Mouse (Mus musculus): ENCODE data around the gene Pctp. TPM values are rescaled to one million over a fixed set of nuclear protein-coding genes. Genes with fewer than 3 reads are reported as not detected.

Gene Pctp
- polyA plus RNA-seq, 1 experiment: 13.9 TPM

GRCm38 (mm10) chr11:89996406-89996805 lies 6.3 kb downstream of the Pctp start:
- Histone ChIP-seq H3K27me3 (ENCODE audit: control insufficient read depth, insufficient read depth, low read length, poor library complexity, severe bottlenecking) (no peaks in the 10 kb centered on the region), H3K27ac (ENCODE audit: insufficient read depth, low read length) (no peak overlapping the region), H3K4me1 (ENCODE audit: control insufficient read depth, insufficient read depth, low read length) (no peaks in the 10 kb centered on the region), H3K9ac (ENCODE audit: low read depth, poor library complexity, severe bottlenecking) (no peak overlapping the region), H3K36me3 (ENCODE audit: control insufficient read depth, insufficient read depth, low read length, poor library complexity, severe bottlenecking) (no peaks in the 10 kb centered on the region), H3K4me3 (ENCODE audit: low read depth, low read length) (no peak overlapping the region), H3K9me3 (replicated peaks; ENCODE audit: control insufficient read depth, insufficient read depth, low read length, poor library complexity, severe bottlenecking) (no peaks in the 10 kb centered on the region)
- TF ChIP-seq EP300 (IDR thresholded peaks at IDR 0.05; ENCODE audit: insufficient read depth, low read depth, low read length) (no peak), CTCF (IDR thresholded peaks at IDR 0.05; ENCODE audit: low read depth, low read length) (no peak), POLR2A (IDR thresholded peaks at IDR 0.05; ENCODE audit: insufficient read depth, low read length) (no peak)

- Histone ChIP-seq H3K4me3 (ENCODE audit: low read depth, low read length) (no peak overlapping the region), H3K27ac (ENCODE audit: insufficient read depth, low read length) (no peak overlapping the region), H3K36me3 (ENCODE audit: control insufficient read depth, insufficient read depth, low read length, poor library complexity, severe bottlenecking) (no peaks in the 10 kb centered on the region), H3K4me1 (ENCODE audit: control insufficient read depth, insufficient read depth, low read length) (no peaks in the 10 kb centered on the region), H3K9ac (ENCODE audit: low read depth, poor library complexity, severe bottlenecking) (no peak overlapping the region), H3K9me3 (replicated peaks; ENCODE audit: control insufficient read depth, insufficient read depth, low read length, poor library complexity, severe bottlenecking) (no peaks in the 10 kb centered on the region), H3K27me3 (ENCODE audit: control insufficient read depth, insufficient read depth, low read length, poor library complexity, severe bottlenecking) (no peaks in the 10 kb centered on the region)
- TF ChIP-seq CTCF (IDR thresholded peaks at IDR 0.05; ENCODE audit: low read depth, low read length): no peak
- no peak for TF ChIP-seq EP300 (IDR thresholded peaks at IDR 0.05; ENCODE audit: insufficient read depth, low read depth, low read length)
- TF ChIP-seq POLR2A (IDR thresholded peaks at IDR 0.05; ENCODE audit: insufficient read depth, low read length): no peak
Measured at GRCm38 (mm10) chr11:89995596-89995995, 7.1 kb downstream of the Pctp start.

GRCm38 (mm10) chr11:89994706-89995105 lies 8.0 kb downstream of the Pctp start:
- Histone ChIP-seq H3K9me3 (replicated peaks; ENCODE audit: control insufficient read depth, insufficient read depth, low read length, poor library complexity, severe bottlenecking) (no peaks in the 10 kb centered on the region), H3K27ac (ENCODE audit: insufficient read depth, low read length) (no peak overlapping the region), H3K4me1 (ENCODE audit: control insufficient read depth, insufficient read depth, low read length) (no peaks in the 10 kb centered on the region), H3K36me3 (ENCODE audit: control insufficient read depth, insufficient read depth, low read length, poor library complexity, severe bottlenecking) (no peaks in the 10 kb centered on the region), H3K4me3 (ENCODE audit: low read depth, low read length) (no peak overlapping the region), H3K9ac (ENCODE audit: low read depth, poor library complexity, severe bottlenecking) (no peak overlapping the region), H3K27me3 (ENCODE audit: control insufficient read depth, insufficient read depth, low read length, poor library complexity, severe bottlenecking) (no peaks in the 10 kb centered on the region)
- TF ChIP-seq CTCF (IDR thresholded peaks at IDR 0.05; ENCODE audit: low read depth, low read length): no peak
- TF ChIP-seq EP300 (IDR thresholded peaks at IDR 0.05; ENCODE audit: insufficient read depth, low read depth, low read length): no peak
- no peak for TF ChIP-seq POLR2A (IDR thresholded peaks at IDR 0.05; ENCODE audit: insufficient read depth, low read length)

GRCm38 (mm10) chr11:89991661-89992060 lies 11.0 kb downstream of the Pctp start:
- Histone ChIP-seq H3K9ac (ENCODE audit: low read depth, poor library complexity, severe bottlenecking) (no peak overlapping the region), H3K9me3 (replicated peaks; ENCODE audit: control insufficient read depth, insufficient read depth, low read length, poor library complexity, severe bottlenecking) (no peaks in the 10 kb centered on the region), H3K36me3 (ENCODE audit: control insufficient read depth, insufficient read depth, low read length, poor library complexity, severe bottlenecking) (no peaks in the 10 kb centered on the region), H3K4me3 (ENCODE audit: low read depth, low read length) (no peak overlapping the region), H3K27ac (ENCODE audit: insufficient read depth, low read length) (no peak overlapping the region), H3K4me1 (ENCODE audit: control insufficient read depth, insufficient read depth, low read length) (no peaks in the 10 kb centered on the region), H3K27me3 (ENCODE audit: control insufficient read depth, insufficient read depth, low read length, poor library complexity, severe bottlenecking) (no peaks in the 10 kb centered on the region)
- no peak for TF ChIP-seq CTCF (IDR thresholded peaks at IDR 0.05; ENCODE audit: low read depth, low read length)
- no peak for TF ChIP-seq EP300 (IDR thresholded peaks at IDR 0.05; ENCODE audit: insufficient read depth, low read depth, low read length)
- no peak for TF ChIP-seq POLR2A (IDR thresholded peaks at IDR 0.05; ENCODE audit: insufficient read depth, low read length)

GRCm38 (mm10) chr11:89988936-89989589 lies 13.6 kb downstream of the Pctp start:
- Histone ChIP-seq H3K4me3 (ENCODE audit: low read depth, low read length) (no peak overlapping the region), H3K36me3 (ENCODE audit: control insufficient read depth, insufficient read depth, low read length, poor library complexity, severe bottlenecking) (no peaks in the 10 kb centered on the region), H3K27me3 (ENCODE audit: control insufficient read depth, insufficient read depth, low read length, poor library complexity, severe bottlenecking) (no peaks in the 10 kb centered on the region), H3K27ac (ENCODE audit: insufficient read depth, low read length) (no peak overlapping the region), H3K4me1 (ENCODE audit: control insufficient read depth, insufficient read depth, low read length) (no peaks in the 10 kb centered on the region), H3K9me3 (replicated peaks; ENCODE audit: control insufficient read depth, insufficient read depth, low read length, poor library complexity, severe bottlenecking) (no peaks in the 10 kb centered on the region), H3K9ac (ENCODE audit: low read depth, poor library complexity, severe bottlenecking) (no peak overlapping the region)
- TF ChIP-seq CTCF (IDR thresholded peaks at IDR 0.05; ENCODE audit: low read depth, low read length) (peak; percentile 67), POLR2A (IDR thresholded peaks at IDR 0.05; ENCODE audit: insufficient read depth, low read length) (no peak), EP300 (IDR thresholded peaks at IDR 0.05; ENCODE audit: insufficient read depth, low read depth, low read length) (no peak)

- H3K27me3 ChIP-seq (ENCODE audit: control insufficient read depth, insufficient read depth, low read length, poor library complexity, severe bottlenecking): no peaks in the 10 kb centered on the region
- no peak overlapping the region for H3K4me3 ChIP-seq (ENCODE audit: low read depth, low read length)
- no peaks in the 10 kb centered on the region for H3K36me3 ChIP-seq (ENCODE audit: control insufficient read depth, insufficient read depth, low read length, poor library complexity, severe bottlenecking)
- H3K9me3 ChIP-seq (replicated peaks; ENCODE audit: control insufficient read depth, insufficient read depth, low read length, poor library complexity, severe bottlenecking): no peaks in the 10 kb centered on the region
- no peak overlapping the region for H3K9ac ChIP-seq (ENCODE audit: low read depth, poor library complexity, severe bottlenecking)
- no peak overlapping the region for H3K27ac ChIP-seq (ENCODE audit: insufficient read depth, low read length)
- no peak for TF ChIP-seq CTCF (IDR thresholded peaks at IDR 0.05; ENCODE audit: low read depth, low read length)
- no peak for TF ChIP-seq POLR2A (IDR thresholded peaks at IDR 0.05; ENCODE audit: insufficient read depth, low read length)
- no peak for TF ChIP-seq EP300 (IDR thresholded peaks at IDR 0.05; ENCODE audit: insufficient read depth, low read depth, low read length)
- H3K4me1 ChIP-seq (ENCODE audit: control insufficient read depth, insufficient read depth, low read length): no peaks in the 10 kb centered on the region
Measured at GRCm38 (mm10) chr11:89986516-89986915, 16.2 kb downstream of the Pctp start.
